Mouse (Mus musculus) liver, adult 2 months (tissue): ENCODE data around the gene Tent4b.

Experiments used
- CTCF ChIP-seq: fragments of 200-500 bp; IDR thresholded peaks from 2 replicates; pipeline ENCODE4 v1.5.1; 2011; ENCODE audit warnings: low read depth, low read length, control low read depth
- POLR2A ChIP-seq: fragments of 200-500 bp; IDR thresholded peaks from 2 replicates; pipeline ENCODE4 v1.6.1; 2011; ENCODE audit warnings: low read length, control low read depth; ENCODE audit not compliant: insufficient read depth; ENCODE audit errors: extremely low read depth

GRCm38 (mm10) chr8:88225358-88225757 is 26.3 kb downstream of the Tent4b start:
- TF ChIP-seq CTCF (no peak), POLR2A (no peak)
